Mouse (Mus musculus): ENCODE results near the gene Tmem269. TPM values are rescaled to one million over a fixed set of nuclear protein-coding genes. Genes with fewer than 3 reads are reported as not detected.

Gene Tmem269
- total and polyA plus RNA-seq, 3 experiments = not detected

DNA sequence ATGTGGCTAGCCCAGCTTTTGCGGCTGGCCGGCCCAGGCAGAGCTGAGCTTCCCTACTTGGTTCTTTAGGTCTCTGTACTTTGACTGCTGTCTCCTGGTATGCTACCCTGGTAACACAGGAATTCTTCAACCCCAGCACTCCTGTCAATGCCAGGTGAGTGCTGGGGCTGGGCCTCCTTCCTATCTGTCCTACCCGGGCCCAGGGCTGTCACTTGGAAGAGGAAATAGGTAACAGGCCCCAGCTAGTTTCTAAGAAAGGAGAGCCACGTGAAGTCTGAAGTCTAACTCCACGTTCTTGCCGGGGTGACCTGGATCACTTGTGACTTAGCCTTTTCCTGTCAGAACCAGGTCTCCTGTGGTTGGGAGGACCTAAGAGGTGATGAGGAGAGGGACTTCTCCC lies 39.1 kb upstream of the Tmem269 start:
- Histone ChIP-seq H3K27me3 (ENCODE audit: insufficient read depth, low read length) (peaks cover 74% of the 10 kb centered on the region), H3K9me3 (replicated peaks) (no peaks in the 10 kb centered on the region), H3K4me1 (ENCODE audit: insufficient read depth, low read depth, low read length) (peaks cover 10% of the 10 kb centered on the region), H3K4me3 (ENCODE audit: low read depth, low read length) (no peak overlapping the region), H3K36me3 (replicated peaks) (no peaks in the 10 kb centered on the region)
- TF ChIP-seq CTCF (IDR thresholded peaks at IDR 0.05; ENCODE audit: low read depth, low read length) (no peak), POLR2AphosphoS5 (IDR thresholded peaks at IDR 0.05; ENCODE audit: insufficient replicate concordance, low read depth, low read length) (no peak), GATA1 (IDR thresholded peaks at IDR 0.05; ENCODE audit: borderline replicate concordance, low read length) (no peak), GATA2 (IDR thresholded peaks at IDR 0.05; ENCODE audit: borderline replicate concordance, low read depth, low read length) (no peak), TAL1 (conservative IDR thresholded peaks at IDR 0.05; ENCODE audit: low read depth, low read length) (no peak)
- no peak for ATAC-seq (ENCODE audit: extremely low read depth, insufficient number of reproducible peaks, low FRiP score, poor library complexity, severe bottlenecking)
- DNase-seq (ENCODE audit: low spot score) = no peak

GRCm38 (mm10) chr4:119255351-119255750 lies 37.3 kb upstream of the Tmem269 start, which contains the start of gene Cldn19:
TSS of gene Cldn19 (plus strand) at chr4:119255414.
- no peak within 1 kb of the TSS for H3K4me3 ChIP-seq (ENCODE audit: low read depth, low read length)
- H3K9me3 ChIP-seq (replicated peaks) = no peaks in the 10 kb centered on the region
- no peak for ATAC-seq (ENCODE audit: extremely low read depth, insufficient number of reproducible peaks, low FRiP score, poor library complexity, severe bottlenecking)
- no peak for TF ChIP-seq TAL1 (conservative IDR thresholded peaks at IDR 0.05; ENCODE audit: low read depth, low read length)
- no peak for TF ChIP-seq GATA2 (IDR thresholded peaks at IDR 0.05; ENCODE audit: borderline replicate concordance, low read depth, low read length)
- TF ChIP-seq CTCF (IDR thresholded peaks at IDR 0.05; ENCODE audit: low read depth, low read length) = no peak
- TF ChIP-seq GATA1 (IDR thresholded peaks at IDR 0.05; ENCODE audit: borderline replicate concordance, low read length) = no peak
- no peak for TF ChIP-seq POLR2AphosphoS5 (IDR thresholded peaks at IDR 0.05; ENCODE audit: insufficient replicate concordance, low read depth, low read length)
- peaks cover 72% of the 10 kb centered on the region for H3K27me3 ChIP-seq (ENCODE audit: insufficient read depth, low read length)
- DNase-seq (ENCODE audit: low spot score) = no peak
- H3K4me1 ChIP-seq (ENCODE audit: insufficient read depth, low read depth, low read length) = peaks cover 10% of the 10 kb centered on the region
- no peaks in the 10 kb centered on the region for H3K36me3 ChIP-seq (replicated peaks)

GRCm38 (mm10) chr4:119254012-119254618 lies 36.1 kb upstream of the Tmem269 start:
- DNase-seq (ENCODE audit: low spot score) = no peak
- TF ChIP-seq GATA1 (IDR thresholded peaks at IDR 0.05; ENCODE audit: borderline replicate concordance, low read length) (no peak), CTCF (IDR thresholded peaks at IDR 0.05; ENCODE audit: low read depth, low read length) (no peak), GATA2 (IDR thresholded peaks at IDR 0.05; ENCODE audit: borderline replicate concordance, low read depth, low read length) (no peak), TAL1 (conservative IDR thresholded peaks at IDR 0.05; ENCODE audit: low read depth, low read length) (no peak)
- peaks cover 68% of the 10 kb centered on the region for H3K27me3 ChIP-seq (ENCODE audit: insufficient read depth, low read length)
- ATAC-seq (ENCODE audit: extremely low read depth, insufficient number of reproducible peaks, low FRiP score, poor library complexity, severe bottlenecking) = no peak
- no peaks in the 10 kb centered on the region for H3K9me3 ChIP-seq (replicated peaks)
- no peak overlapping the region for H3K4me3 ChIP-seq (ENCODE audit: low read depth, low read length)
- H3K4me1 ChIP-seq (ENCODE audit: insufficient read depth, low read depth, low read length) = peaks cover 10% of the 10 kb centered on the region
- no peaks in the 10 kb centered on the region for H3K36me3 ChIP-seq (replicated peaks)

DNA sequence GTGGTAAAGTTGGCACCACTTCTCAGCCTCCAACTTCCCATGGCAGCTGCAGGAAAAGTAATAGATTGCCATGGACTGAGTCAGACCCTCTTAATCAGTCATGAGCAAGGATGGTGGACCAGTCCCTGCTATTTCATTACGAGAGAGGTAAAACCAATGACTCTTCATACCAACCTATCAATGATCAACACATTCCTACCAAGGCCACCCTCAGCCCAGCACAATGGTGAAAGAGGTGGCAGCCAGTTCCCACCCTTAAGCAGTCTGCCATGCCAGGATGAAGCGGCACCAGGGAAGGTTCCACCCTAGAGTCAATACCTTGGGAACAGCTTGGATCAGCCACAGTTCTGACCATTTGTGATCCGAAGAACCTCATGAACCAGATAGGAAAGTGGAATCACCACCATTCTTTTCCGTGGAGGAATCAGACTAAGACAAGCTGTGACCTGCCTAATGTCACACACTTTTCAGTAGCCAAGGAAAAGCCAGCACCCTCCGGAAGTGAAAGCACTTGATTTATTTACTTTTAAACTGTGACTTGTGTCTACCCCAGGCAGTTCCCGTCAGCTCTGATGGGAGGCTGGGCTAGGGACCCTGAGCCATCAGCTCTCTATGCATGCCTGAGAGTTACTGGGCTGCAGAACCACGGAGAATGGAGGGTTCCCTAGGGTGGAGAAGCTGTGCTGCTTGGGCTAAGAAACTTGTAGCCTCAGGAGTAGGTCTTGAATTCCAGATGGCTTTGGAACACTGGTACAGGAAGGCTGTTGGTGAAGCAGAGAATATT lies 34.2 kb upstream of the Tmem269 start:
- Histone ChIP-seq H3K4me1 (ENCODE audit: insufficient read depth, low read depth, low read length) (peaks cover 9% of the 10 kb centered on the region), H3K36me3 (replicated peaks) (peaks cover 12% of the 10 kb centered on the region), H3K27me3 (ENCODE audit: insufficient read depth, low read length) (peaks cover 57% of the 10 kb centered on the region), H3K4me3 (ENCODE audit: low read depth, low read length) (no peak overlapping the region), H3K9me3 (replicated peaks) (no peaks in the 10 kb centered on the region)
- TF ChIP-seq CTCF (IDR thresholded peaks at IDR 0.05; ENCODE audit: low read depth, low read length) (no peak), POLR2AphosphoS5 (IDR thresholded peaks at IDR 0.05; ENCODE audit: insufficient replicate concordance, low read depth, low read length) (no peak), TAL1 (conservative IDR thresholded peaks at IDR 0.05; ENCODE audit: low read depth, low read length) (no peak), GATA1 (IDR thresholded peaks at IDR 0.05; ENCODE audit: borderline replicate concordance, low read length) (no peak), GATA2 (IDR thresholded peaks at IDR 0.05; ENCODE audit: borderline replicate concordance, low read depth, low read length) (no peak)
- DNase-seq (ENCODE audit: low spot score) (no peak), ATAC-seq (ENCODE audit: extremely low read depth, insufficient number of reproducible peaks, low FRiP score, poor library complexity, severe bottlenecking) (no peak)

GRCm38 (mm10) chr4:119248407-119248965 lies 30.5 kb upstream of the Tmem269 start:
- Histone ChIP-seq H3K36me3 (replicated peaks) (peaks cover 47% of the 10 kb centered on the region), H3K4me1 (ENCODE audit: insufficient read depth, low read depth, low read length) (0 out of 2 replicates have a peak, but pooled peaks cover 2% of the 10 kb centered on the region), H3K27me3 (ENCODE audit: insufficient read depth, low read length) (peaks cover 25% of the 10 kb centered on the region), H3K9me3 (replicated peaks) (no peaks in the 10 kb centered on the region), H3K4me3 (ENCODE audit: low read depth, low read length) (no peak overlapping the region)
- DNase-seq (ENCODE audit: low spot score) (no peak), ATAC-seq (ENCODE audit: extremely low read depth, insufficient number of reproducible peaks, low FRiP score, poor library complexity, severe bottlenecking) (no peak)
- TF ChIP-seq GATA1 (IDR thresholded peaks at IDR 0.05; ENCODE audit: borderline replicate concordance, low read length) (no peak), TAL1 (conservative IDR thresholded peaks at IDR 0.05; ENCODE audit: low read depth, low read length) (no peak), POLR2AphosphoS5 (IDR thresholded peaks at IDR 0.05; ENCODE audit: insufficient replicate concordance, low read depth, low read length) (no peak), CTCF (IDR thresholded peaks at IDR 0.05; ENCODE audit: low read depth, low read length) (no peak), GATA2 (IDR thresholded peaks at IDR 0.05; ENCODE audit: borderline replicate concordance, low read depth, low read length) (no peak)
